Mouse (Mus musculus) kidney, postnatal 36 days (tissue): ENCODE measurements around the gene Rbms3.
A peak's percentile ranks its signal among the peaks of the same experiment; 100 is the strongest.

ENCODE experiments used
- DNase-seq, 2 experiments: peaks; one replicate each; pipeline ENCODE4 v3.0.0; 2021 to 2022; ENCODE audit warnings: mixed read lengths in 2 of 2

Gene Rbms3

GRCm38 (mm10) chr9:117172526-117172925 is 457.2 kb downstream of the Rbms3 start:
- DNase-seq, result no peak

- no peak for DNase-seq
Measured at GRCm38 (mm10) chr9:117169196-117169595, 460.5 kb downstream of the Rbms3 start.

- peak in 1 of 2 experiments; percentile 10 for DNase-seq
Measured at GRCm38 (mm10) chr9:117163143-117163542, 466.6 kb downstream of the Rbms3 start.

- no peak for DNase-seq
Measured at GRCm38 (mm10) chr9:117161150-117161549, 468.6 kb downstream of the Rbms3 start.

- DNase-seq, result no peak
Measured at GRCm38 (mm10) chr9:117156330-117156905, 473.3 kb downstream of the Rbms3 start.

- no peak for DNase-seq
Measured at GRCm38 (mm10) chr9:117154590-117154989, 475.1 kb downstream of the Rbms3 start.

GRCm38 (mm10) chr9:117153686-117154274 is 475.9 kb downstream of the Rbms3 start:
- DNase-seq, result peak in 1 of 2 experiments; percentile 18

- DNase-seq, result no peak
Measured at GRCm38 (mm10) chr9:117151951-117152350, 477.8 kb downstream of the Rbms3 start.

- no peak for DNase-seq
Measured at GRCm38 (mm10) chr9:117144057-117144723, 485.5 kb downstream of the Rbms3 start.

GRCm38 (mm10) chr9:117139971-117140370 is 489.7 kb downstream of the Rbms3 start:
- DNase-seq, result no peak

- no peak for DNase-seq
Measured at GRCm38 (mm10) chr9:117136410-117136809, 493.3 kb downstream of the Rbms3 start.

- no peak for DNase-seq
Measured at GRCm38 (mm10) chr9:117134043-117134442, 495.7 kb downstream of the Rbms3 start.

- no peak for DNase-seq
Measured at GRCm38 (mm10) chr9:117126816-117127215, 502.9 kb downstream of the Rbms3 start.

GRCm38 (mm10) chr9:117125844-117126243 is 503.9 kb downstream of the Rbms3 start:
- DNase-seq, result no peak

GRCm38 (mm10) chr9:117121572-117121971 is 508.1 kb downstream of the Rbms3 start:
- DNase-seq, result no peak

GRCm38 (mm10) chr9:117117181-117117729 is 512.5 kb downstream of the Rbms3 start:
- DNase-seq, result no peak

GRCm38 (mm10) chr9:117115609-117116008 is 514.1 kb downstream of the Rbms3 start:
- no peak for DNase-seq

- DNase-seq, result no peak
Measured at GRCm38 (mm10) chr9:117113592-117113991, 516.1 kb downstream of the Rbms3 start.

GRCm38 (mm10) chr9:117107926-117108325 is 521.8 kb downstream of the Rbms3 start:
- no peak for DNase-seq

- DNase-seq, result no peak
Measured at GRCm38 (mm10) chr9:117102198-117102930, 527.3 kb downstream of the Rbms3 start.

GRCm38 (mm10) chr9:117100181-117100580 is 529.5 kb downstream of the Rbms3 start:
- no peak for DNase-seq

- no peak for DNase-seq
Measured at GRCm38 (mm10) chr9:117093551-117093950, 536.2 kb downstream of the Rbms3 start.

- no peak for DNase-seq
Measured at GRCm38 (mm10) chr9:117092177-117092555, 537.5 kb downstream of the Rbms3 start.
